Mouse (Mus musculus) CH12.LX (cell line): Measurements from ENCODE around the gene Zic4. TPM values are rescaled to one million over a fixed set of nuclear protein-coding genes. Genes with fewer than 3 reads are reported as not detected.

Experiments
- DNase-seq: peaks from one replicate; pipeline ENCODE4 v3.0.0-alpha.2; 2013; ENCODE audit errors: extremely low read depth
- H3K27ac ChIP-seq: 2 replicates; pipeline ENCODE4 v1.5.1; 2012; ENCODE audit warnings: low read depth, mild to moderate bottlenecking, control low read depth, moderate library complexity; ENCODE audit not compliant: insufficient read depth
- H3K27me3 ChIP-seq: replicated peaks from 2 replicates; pipeline ENCODE3; 2012; ENCODE audit warnings: inconsistent platforms
- H3K36me3 ChIP-seq, 2 experiments: replicated peaks in 1 of 2; 2 replicates each; pipeline versions ENCODE3 to v1.6.1; 2012; ENCODE audit warnings: inconsistent platforms in 1 of 2, low read length in 1 of 2, mild to moderate bottlenecking in 1 of 2, mixed read lengths in 1 of 2, moderate library complexity in 1 of 2; ENCODE audit not compliant: control insufficient read depth in 1 of 2, insufficient read depth in 1 of 2
- H3K4me1 ChIP-seq, 2 experiments: 2 replicates each; pipeline ENCODE4 v1.6.1; 2012; ENCODE audit warnings: inconsistent platforms in 1 of 2, moderate library complexity in 1 of 2; ENCODE audit not compliant: insufficient read depth in 2 of 2, control insufficient read depth in 1 of 2
- H3K4me2 ChIP-seq: 2 replicates; pipeline ENCODE4 v1.6.1; 2012; ENCODE audit warnings: low read depth, mild to moderate bottlenecking, control low read depth; ENCODE audit not compliant: poor library complexity, insufficient read depth, severe bottlenecking
- H3K4me3 ChIP-seq, 3 experiments: fragments of 150-350 bp in 1 of 3; sonication (generic) in 1 of 3; replicated peaks in 1 of 3; 2 replicates each; pipeline versions ENCODE3 to v1.5.1; 2011 to 2012; ENCODE audit warnings: low read depth in 2 of 3, low read length in 2 of 3, mild to moderate bottlenecking in 2 of 3, moderate library complexity in 2 of 3, control low read depth in 1 of 3, improper control_type of control experiment in 1 of 3, inconsistent platforms in 1 of 3, mixed read lengths in 1 of 3; ENCODE audit not compliant: poor library complexity in 1 of 3
- H3K79me2 ChIP-seq: replicated peaks from 2 replicates; pipeline ENCODE4 v1.6.1; 2012; ENCODE audit warnings: mild to moderate bottlenecking, moderate library complexity; ENCODE audit not compliant: control insufficient read depth, poor library complexity, insufficient read depth, severe bottlenecking; ENCODE audit errors: extremely low read depth
- H3K9ac ChIP-seq: 2 replicates; pipeline ENCODE4 v1.6.1; 2012; ENCODE audit warnings: low read depth, mild to moderate bottlenecking, control low read depth, moderate library complexity; ENCODE audit not compliant: insufficient read depth
- H3K9me3 ChIP-seq: replicated peaks from 2 replicates; pipeline ENCODE3; 2012; ENCODE audit warnings: low read length, inconsistent platforms, mixed read lengths
- CHD1 ChIP-seq: IDR thresholded peaks from 2 replicates; pipeline ENCODE4 v1.6.1; 2012; ENCODE audit warnings: low read depth, low read length, improper control_type of control experiment, inconsistent platforms
- CHD2 ChIP-seq: IDR thresholded peaks from 2 replicates; pipeline ENCODE4 v1.6.1; 2011; ENCODE audit warnings: low read length, improper control_type of control experiment
- E2F4 ChIP-seq: IDR thresholded peaks from 2 replicates; pipeline ENCODE4 v1.6.1; 2011; ENCODE audit warnings: low read depth, low read length, improper control_type of control experiment; ENCODE audit not compliant: insufficient replicate concordance
- EP300 ChIP-seq: IDR thresholded peaks from 2 replicates; pipeline ENCODE4 v1.6.1; 2011; ENCODE audit warnings: low read length, improper control_type of control experiment
- JUND ChIP-seq: conservative IDR thresholded peaks from 2 replicates; pipeline ENCODE4 v1.6.1; 2011; ENCODE audit warnings: low read depth, low read length, improper control_type of control experiment
- MAFK ChIP-seq: IDR thresholded peaks from 2 replicates; pipeline ENCODE4 v1.6.1; 2011; ENCODE audit warnings: low read length, improper control_type of control experiment; ENCODE audit not compliant: insufficient replicate concordance
- MAX ChIP-seq: IDR thresholded peaks from 2 replicates; pipeline ENCODE4 v1.6.1; 2011; ENCODE audit warnings: low read length, improper control_type of control experiment
- MYC ChIP-seq: IDR thresholded peaks from 2 replicates; pipeline ENCODE4 v1.6.1; 2011; ENCODE audit warnings: low read depth, mild to moderate bottlenecking, improper control_type of control experiment, low read length
- POLR2AphosphoS2 ChIP-seq: IDR thresholded peaks from 2 replicates; pipeline ENCODE4 v1.6.1; 2011; ENCODE audit warnings: low read depth, low read length, improper control_type of control experiment
- SIN3A ChIP-seq: IDR thresholded peaks from 2 replicates; pipeline ENCODE4 v1.6.1; 2012; ENCODE audit warnings: low read length, improper control_type of control experiment, inconsistent platforms
- TBP ChIP-seq: conservative IDR thresholded peaks from 2 replicates; pipeline ENCODE4 v1.6.1; 2011; ENCODE audit warnings: low read depth, low read length, improper control_type of control experiment
- UBTF ChIP-seq: IDR thresholded peaks from 2 replicates; pipeline ENCODE4 v1.6.1; 2012; ENCODE audit warnings: low read depth, mild to moderate bottlenecking, inconsistent platforms, low read length, improper control_type of control experiment, moderate library complexity
- USF1 ChIP-seq: IDR thresholded peaks from 2 replicates; pipeline ENCODE4 v1.6.1; 2014; ENCODE audit warnings: low read depth, mild to moderate bottlenecking, inconsistent platforms, low read length, improper control_type of control experiment
- ZMIZ1 ChIP-seq: IDR thresholded peaks from 2 replicates; pipeline ENCODE4 v1.6.1; 2012; ENCODE audit warnings: low read depth, mild to moderate bottlenecking, inconsistent platforms, low read length, improper control_type of control experiment
- dilution Hi-C: fragments of 300-500 bp; cut with MboI; formaldehyde crosslinking; loops from 2 replicates; pipeline ENCODE4 v1.14.3; 2020; ENCODE audit warnings: low sequenced_read_pairs; ENCODE audit not compliant: extremely low pct_unique_long_range_greater_than_20kb, extremely low pct_ligation_motif_present
- in situ Hi-C: fragments of 300-500 bp; cut with MboI; formaldehyde crosslinking; loops from 3 replicates; pipeline ENCODE4 v1.14.3; 2019; ENCODE audit warnings: low sequenced_read_pairs, low pct_ligation_motif_present, low pct_unique_long_range_greater_than_20kb, mixed read lengths
- polyA plus RNA-seq: library from polyadenylated mRNA; unstranded; fragments of >175 nt; gene quantifications from 2 replicates; pipeline ENCODE4 v1.2.1, GENCODE M21; 2012; ENCODE audit warnings: low read depth; ENCODE audit not compliant: insufficient read length
- total RNA-seq, 2 experiments: library from RNA; depleted of rRNA; stranded (reverse); fragments of 300-350 nt in 1 of 2; fragments of >200 nt in 1 of 2; gene quantifications; 2 replicates each; pipeline ENCODE4 v1.2.3; 2012 to 2014

Gene Zic4
- total and polyA plus RNA-seq, 3 experiments, result not detected

DNA sequence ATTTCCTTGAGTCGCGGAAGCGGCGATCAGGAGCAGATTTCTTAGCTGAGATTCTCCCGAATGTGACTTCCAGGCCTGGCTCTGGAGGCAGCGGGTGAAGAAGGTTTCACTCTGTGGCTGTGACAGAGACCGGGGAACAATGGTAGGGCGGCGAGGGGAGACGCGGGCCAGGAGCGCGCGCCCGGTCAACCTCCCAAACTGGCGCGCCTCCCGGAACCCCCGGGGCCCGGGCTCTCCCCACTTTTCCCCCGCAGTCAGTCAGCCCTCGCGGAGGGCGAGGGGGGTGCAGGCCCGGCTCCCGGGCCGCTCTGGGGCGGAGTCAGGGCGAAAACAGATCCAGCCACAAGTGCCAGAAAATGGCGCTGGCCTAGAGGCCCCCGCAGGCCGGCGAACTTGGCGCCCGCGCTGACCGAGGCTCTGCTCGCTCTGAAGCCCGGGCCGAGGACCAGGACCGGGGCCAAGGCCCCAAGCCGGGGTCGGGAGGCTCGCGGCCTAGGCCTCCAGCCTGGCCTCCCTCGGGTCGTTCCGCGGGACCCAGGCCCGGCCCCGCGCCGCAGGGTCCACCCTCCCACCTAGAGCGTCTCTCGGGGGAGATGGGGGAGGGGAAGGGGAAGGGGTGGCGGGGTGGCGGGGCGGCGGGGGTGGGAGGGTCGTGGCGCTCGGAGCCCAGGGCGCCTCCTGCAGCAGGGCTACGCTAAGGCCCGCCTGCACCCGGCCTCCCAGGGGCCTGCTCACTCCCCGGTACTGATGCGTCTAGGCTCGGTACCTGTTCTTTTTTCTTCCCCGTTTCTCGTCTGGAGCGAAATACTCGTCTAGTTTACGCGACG, 19.3 kb downstream of the Zic4 start:
- Histone ChIP-seq H3K4me2 (no peak overlapping the region), H3K4me1 (no peaks in the 10 kb centered on the region), H3K27me3 (no peaks in the 10 kb centered on the region), H3K27ac (no peak overlapping the region), H3K9ac (no peak overlapping the region), H3K9me3 (peaks cover 70% of the 10 kb centered on the region), H3K36me3 (no peaks in the 10 kb centered on the region), H3K79me2 (no peaks in the 10 kb centered on the region), H3K4me3 (no peak overlapping the region)
- in situ Hi-C loops (no loop called here), dilution Hi-C loops (no loop called here)
- TF ChIP-seq MAX (no peak), CHD1 (no peak), ZMIZ1 (no peak), JUND (no peak), MAFK (no peak)
- no peak for DNase-seq

DNA sequence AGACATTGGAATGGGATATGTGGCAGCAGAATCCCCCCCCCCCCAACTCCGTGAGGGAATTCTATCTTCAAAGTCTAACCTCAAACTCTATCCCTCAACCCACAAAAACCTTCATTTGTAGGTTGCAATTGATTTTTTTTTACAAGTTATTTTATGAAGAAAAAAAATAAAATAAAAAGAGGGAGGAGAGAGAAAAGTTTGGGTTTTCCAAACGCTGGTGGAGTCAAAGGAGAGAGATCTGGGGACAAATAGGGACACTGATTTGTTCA, 19.8 kb downstream of the Zic4 start:
- no peak for DNase-seq
- Histone ChIP-seq H3K27me3 (no peaks in the 10 kb centered on the region), H3K4me1 (no peaks in the 10 kb centered on the region), H3K9me3 (peaks cover 69% of the 10 kb centered on the region), H3K79me2 (no peaks in the 10 kb centered on the region), H3K4me2 (no peak overlapping the region), H3K9ac (no peak overlapping the region)
- in situ Hi-C loops, result no loop called here
- dilution Hi-C loops, result no loop called here
- TF ChIP-seq MAFK (no peak), MYC (no peak), USF1 (no peak), TBP (no peak), EP300 (no peak), UBTF (no peak), CHD1 (no peak), CHD2 (no peak), E2F4 (no peak), SIN3A (no peak), POLR2AphosphoS2 (no peak)
- TF ChIP-seq, all 38 proteins: peak for 0
- no peak overlapping the region for H3K27ac ChIP-seq
- H3K4me3 ChIP-seq, result no peak overlapping the region
- no peaks in the 10 kb centered on the region for H3K36me3 ChIP-seq
